Mouse (Mus musculus): ENCODE data around the gene Ccdc152.

Gene Ccdc152

DNA sequence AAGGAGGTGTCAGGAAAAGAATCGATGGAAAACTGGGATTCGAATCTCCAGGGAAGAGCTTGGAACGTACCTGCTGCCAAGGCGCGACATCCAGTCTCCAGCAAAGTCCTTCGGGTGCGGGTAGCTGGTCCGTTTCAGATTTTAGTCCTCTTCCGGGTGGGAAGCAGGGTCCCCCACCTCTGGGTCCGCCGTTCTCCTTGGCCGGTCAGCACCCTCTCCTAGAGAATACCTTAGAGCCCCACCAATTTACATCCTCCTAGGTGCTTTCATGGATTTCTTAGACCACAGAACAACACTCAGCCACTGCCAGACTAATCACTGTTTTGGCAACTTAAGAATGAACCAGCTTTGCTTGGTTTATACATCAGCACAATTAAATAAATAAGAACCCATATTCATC is at the start of gene Ccdc152:
Ccdc152 (minus strand) TSS at position 101 of the 400 bp plus-strand sequence.
- no peak for DNase-seq

- no peak for DNase-seq
Observed at GRCm38 (mm10) chr15:3349306-3350064, 46.2 kb upstream of the Ccdc152 start.

- no peak for DNase-seq
Observed at GRCm38 (mm10) chr15:3346682-3347081, 43.4 kb upstream of the Ccdc152 start.

GRCm38 (mm10) chr15:3344555-3344954 is 41.2 kb upstream of the Ccdc152 start:
- DNase-seq: no peak

GRCm38 (mm10) chr15:3341806-3342582 is 38.7 kb upstream of the Ccdc152 start:
- no peak for DNase-seq

DNA sequence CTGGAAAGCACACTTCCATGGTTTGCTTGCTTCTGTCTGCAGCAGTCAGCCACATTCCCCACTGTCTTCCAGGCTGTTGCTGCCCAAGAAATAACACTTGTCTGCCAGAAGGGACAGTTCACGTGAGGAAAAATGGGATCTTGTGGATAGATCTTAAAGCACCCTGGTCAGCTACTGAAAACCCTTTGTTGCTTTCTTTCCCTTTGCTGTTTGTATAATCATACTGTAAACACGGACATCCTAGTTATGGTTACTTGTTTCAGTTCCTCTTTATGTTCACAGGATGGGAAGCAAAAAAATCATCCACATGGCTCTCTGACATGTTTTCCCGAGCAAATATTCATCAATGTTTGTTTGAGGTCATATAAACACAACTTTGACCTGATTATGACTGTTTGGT is 36.5 kb upstream of the Ccdc152 start:
- DNase-seq: no peak

- DNase-seq: no peak
Observed at GRCm38 (mm10) chr15:3332517-3332916, 29.2 kb upstream of the Ccdc152 start.

- no peak for DNase-seq
Observed at GRCm38 (mm10) chr15:3331813-3332212, 28.5 kb upstream of the Ccdc152 start.

- no peak for DNase-seq
Observed at GRCm38 (mm10) chr15:3330291-3330690, 27.0 kb upstream of the Ccdc152 start.

DNA sequence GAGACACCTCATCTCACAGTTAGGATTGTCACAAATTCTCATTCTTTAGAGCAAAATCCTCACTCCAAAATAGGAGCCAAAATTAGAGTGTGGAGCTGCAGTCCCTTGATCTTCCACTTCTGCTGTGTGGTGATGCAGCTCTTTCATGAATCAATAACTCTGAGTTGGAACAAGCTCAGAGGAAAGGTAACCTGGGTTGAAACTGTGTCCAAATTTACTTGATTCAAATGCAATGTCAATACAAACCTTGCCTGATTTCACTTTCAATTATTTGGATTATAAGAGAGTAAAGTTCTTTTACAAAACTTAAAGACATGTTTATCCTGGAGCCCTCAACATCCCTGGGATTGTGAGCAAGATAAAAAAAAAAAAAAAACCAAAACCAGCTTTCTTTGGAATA is 19.7 kb upstream of the Ccdc152 start:
- no peak for DNase-seq

GRCm38 (mm10) chr15:3319929-3320328 is 16.6 kb upstream of the Ccdc152 start:
- no peak for DNase-seq

DNA sequence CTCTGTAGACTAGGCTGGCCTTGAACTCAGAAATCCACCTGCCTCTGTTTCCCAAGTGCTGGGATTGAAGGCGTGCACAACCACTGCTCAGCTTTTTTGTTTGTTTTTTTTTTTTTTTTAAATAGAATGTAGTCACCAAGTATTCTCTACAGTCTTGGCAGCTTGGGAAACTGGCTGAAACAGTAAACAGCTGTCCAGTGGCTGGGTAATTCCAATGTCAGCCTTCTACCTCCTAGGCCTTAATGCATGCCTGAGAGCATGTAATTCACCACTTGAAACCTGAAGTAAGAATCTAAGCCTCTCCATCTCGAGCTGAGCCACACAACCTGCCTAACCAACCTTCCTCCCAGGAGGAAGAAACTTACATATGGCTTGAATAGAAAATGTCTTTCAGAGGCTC is 13.3 kb upstream of the Ccdc152 start:
- no peak for DNase-seq

- no peak for DNase-seq
Observed at GRCm38 (mm10) chr15:3312937-3313336, 9.6 kb upstream of the Ccdc152 start.

- no peak for DNase-seq
Observed at GRCm38 (mm10) chr15:3309856-3310255, 6.5 kb upstream of the Ccdc152 start.

- no peak for DNase-seq
Observed at GRCm38 (mm10) chr15:3300361-3301100, 2.8 kb downstream of the Ccdc152 start.

GRCm38 (mm10) chr15:3297615-3298014 is 5.7 kb downstream of the Ccdc152 start:
- no peak for DNase-seq

DNA sequence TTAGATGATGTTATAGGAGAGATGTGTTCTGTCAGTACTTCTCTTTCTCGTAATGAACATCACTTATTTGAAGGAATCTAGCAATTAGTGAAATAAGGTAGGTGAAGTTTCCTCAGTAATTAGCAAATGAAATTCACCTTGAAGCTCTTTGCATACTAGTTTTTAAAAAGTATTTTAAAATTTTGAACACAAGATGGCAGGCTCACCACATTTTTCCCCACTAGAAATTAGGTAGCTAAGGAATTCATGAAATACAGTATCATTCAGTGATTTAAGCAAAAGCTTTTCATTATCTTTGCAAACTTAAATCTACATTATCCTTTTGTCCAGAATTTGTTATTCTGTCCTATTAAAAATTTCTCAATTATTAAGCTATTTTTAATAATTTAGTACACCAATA is 7.3 kb downstream of the Ccdc152 start:
- DNase-seq: no peak

DNA sequence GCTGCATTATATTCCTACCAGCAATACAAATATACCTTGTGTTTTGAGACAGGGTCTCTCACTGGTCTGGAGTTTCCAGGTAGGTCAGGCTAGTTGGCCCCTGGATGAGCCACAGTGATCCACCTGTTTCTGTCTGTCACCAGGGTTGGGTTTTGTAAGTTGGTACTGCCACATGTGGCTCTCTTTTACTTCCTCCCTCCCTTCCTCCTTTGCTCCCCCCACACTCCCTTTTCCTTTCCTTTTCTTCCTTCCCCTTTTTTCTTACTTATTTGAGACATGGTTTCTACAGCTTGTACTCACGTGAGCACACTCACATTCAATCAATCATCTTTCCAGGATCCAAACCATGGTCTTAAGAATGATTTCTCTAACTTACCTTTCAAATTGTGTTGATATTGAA is 9.8 kb downstream of the Ccdc152 start:
- DNase-seq: no peak

- DNase-seq: no peak
Observed at GRCm38 (mm10) chr15:3290435-3290834, 12.9 kb downstream of the Ccdc152 start.

- no peak for DNase-seq
Observed at GRCm38 (mm10) chr15:3286032-3286431, 17.3 kb downstream of the Ccdc152 start.

GRCm38 (mm10) chr15:3281737-3282136 is 21.6 kb downstream of the Ccdc152 start:
- DNase-seq: no peak

DNA sequence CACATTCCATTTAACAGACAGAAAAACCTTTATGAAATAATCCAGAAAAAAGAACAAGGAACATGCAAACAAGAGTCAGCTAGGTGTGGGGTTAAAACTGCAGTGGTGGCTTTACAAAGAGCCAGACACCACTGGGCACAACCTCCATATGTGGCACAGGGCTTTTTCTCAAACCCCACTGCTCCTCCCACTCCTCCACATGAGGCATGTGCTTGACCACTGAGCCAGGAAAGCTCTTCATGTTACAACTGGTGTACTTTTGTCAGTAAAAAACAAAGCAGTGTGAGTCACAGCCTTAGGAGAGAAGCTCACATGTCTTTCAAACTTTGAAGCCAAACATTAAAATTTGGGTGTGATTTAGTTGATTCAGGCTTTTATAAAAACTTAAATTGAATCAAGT is 22.1 kb downstream of the Ccdc152 start:
- no peak for DNase-seq

DNA sequence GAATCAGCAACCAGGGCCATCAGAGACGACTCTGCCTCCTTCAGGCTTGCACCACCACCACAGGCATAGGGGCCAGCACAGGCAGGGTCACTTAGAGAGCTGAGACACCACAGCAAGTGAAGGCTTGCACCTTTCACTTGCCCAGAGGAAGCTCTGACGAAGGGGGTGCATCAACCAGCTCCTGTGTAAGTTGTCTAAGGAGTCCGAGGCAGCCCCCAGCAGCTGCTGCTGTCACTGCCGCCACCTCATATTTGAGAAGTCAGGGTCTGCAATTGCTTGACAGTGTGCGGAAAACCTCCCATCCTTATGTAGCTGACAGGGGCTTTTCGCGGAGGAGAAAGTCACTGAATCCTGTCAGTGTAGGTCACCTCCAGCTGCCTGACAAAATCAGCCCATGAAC is 24.1 kb downstream of the Ccdc152 start:
- no peak for DNase-seq

- no peak for DNase-seq
Observed at GRCm38 (mm10) chr15:3277391-3277790, 25.9 kb downstream of the Ccdc152 start.

Data from thymus, postnatal 25 days (tissue).